Mouse (Mus musculus): ENCODE data around the gene Syngap1.

Syngap1 gene

DNA sequence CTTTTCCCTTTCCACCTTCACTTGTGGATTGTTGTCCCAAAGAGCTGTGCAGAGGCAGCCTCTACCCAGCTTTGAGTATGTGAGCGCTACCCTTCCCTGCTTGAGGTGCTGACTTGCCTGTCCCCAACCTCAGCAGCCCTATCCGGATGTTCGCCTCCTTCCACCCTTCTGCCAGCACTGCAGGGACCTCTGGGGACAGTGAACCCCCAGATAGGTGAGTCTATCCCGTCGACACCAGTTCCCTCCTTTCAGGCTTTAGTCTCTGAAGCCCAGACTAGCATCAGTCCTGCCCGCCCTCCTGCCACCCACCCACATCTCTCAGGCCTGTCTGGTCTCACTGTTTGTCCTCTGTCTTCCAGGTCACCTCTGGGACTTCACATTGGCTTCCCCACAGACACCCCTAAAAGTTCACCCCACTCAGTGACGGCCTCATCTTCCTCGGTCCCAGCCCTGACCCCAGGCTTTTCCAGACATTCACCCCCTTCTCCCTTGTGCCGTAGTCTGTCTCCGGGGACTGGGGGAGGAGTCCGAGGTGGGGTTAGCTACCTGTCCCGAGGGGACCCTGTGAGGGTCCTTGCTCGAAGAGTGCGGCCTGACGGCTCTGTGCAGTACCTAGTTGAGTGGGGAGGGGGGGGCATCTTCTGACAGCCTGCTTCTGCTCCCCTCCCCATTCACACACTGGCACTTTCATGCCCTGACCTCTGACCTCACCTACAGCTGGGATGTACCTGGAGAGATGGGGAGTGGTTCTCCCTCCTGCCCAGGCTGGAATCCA is 3.9 kb upstream of the Syngap1 start:
- DNase-seq: no peak

DNA sequence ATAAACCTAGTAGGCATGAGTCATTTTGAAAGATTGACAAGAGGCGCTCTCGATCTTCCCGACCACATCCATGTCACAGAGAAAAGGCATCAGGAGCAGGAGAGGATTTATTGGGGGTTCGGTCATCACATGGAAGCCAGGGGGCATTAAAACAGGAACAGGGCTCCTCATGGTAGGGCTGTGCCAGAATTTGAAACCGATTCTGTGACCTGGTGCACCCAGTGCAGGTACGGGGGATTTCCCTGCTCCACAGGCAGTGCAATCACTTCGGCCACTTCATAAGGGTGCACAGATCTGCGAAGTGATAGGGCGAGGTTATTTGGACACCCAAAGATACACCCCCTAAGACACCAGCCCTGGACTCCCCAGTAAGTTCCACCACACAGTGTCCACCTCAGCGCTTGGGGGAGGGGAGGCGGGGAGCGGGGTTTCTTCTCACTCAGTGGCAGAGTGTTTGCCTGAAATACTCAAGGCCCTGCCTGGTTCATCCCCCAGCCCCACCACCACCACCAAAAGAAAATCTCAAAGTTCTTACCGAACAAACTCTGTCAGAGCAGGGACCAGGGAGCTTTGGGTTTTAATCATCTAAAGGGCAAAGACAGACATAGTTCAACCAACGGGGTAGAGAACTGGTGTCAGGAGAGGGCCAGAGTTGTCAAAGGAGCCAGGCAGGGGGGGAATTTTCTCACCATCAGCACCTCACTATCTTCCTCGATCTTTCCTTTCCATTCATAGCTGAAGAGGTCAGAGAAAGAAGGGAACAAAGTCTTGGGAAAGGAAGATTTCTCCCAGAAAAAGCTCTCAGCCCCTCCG is 3.0 kb upstream of the Syngap1 start:
- no peak for DNase-seq

DNA sequence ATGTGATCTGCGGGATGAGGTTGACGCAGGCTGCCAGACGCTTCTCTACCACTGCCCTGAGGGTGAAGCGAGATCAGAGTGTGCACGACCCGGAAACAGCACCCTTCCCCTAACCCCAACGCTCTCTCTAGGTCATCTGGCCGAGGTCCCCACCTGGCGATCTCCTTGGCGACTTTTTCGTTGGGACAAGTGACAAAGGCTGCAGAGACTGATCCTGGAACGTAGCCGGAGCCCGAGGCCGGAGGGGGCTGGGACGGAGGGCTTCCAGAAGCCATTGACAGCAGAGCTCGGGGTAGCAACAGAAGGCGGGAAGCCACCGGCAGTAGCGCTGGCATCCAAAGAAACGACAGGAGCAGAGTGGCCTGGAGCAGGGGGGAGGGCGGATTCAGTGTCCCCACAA is 2.3 kb upstream of the Syngap1 start:
- DNase-seq: peak in 1 of 2 experiments; percentile 58

DNA sequence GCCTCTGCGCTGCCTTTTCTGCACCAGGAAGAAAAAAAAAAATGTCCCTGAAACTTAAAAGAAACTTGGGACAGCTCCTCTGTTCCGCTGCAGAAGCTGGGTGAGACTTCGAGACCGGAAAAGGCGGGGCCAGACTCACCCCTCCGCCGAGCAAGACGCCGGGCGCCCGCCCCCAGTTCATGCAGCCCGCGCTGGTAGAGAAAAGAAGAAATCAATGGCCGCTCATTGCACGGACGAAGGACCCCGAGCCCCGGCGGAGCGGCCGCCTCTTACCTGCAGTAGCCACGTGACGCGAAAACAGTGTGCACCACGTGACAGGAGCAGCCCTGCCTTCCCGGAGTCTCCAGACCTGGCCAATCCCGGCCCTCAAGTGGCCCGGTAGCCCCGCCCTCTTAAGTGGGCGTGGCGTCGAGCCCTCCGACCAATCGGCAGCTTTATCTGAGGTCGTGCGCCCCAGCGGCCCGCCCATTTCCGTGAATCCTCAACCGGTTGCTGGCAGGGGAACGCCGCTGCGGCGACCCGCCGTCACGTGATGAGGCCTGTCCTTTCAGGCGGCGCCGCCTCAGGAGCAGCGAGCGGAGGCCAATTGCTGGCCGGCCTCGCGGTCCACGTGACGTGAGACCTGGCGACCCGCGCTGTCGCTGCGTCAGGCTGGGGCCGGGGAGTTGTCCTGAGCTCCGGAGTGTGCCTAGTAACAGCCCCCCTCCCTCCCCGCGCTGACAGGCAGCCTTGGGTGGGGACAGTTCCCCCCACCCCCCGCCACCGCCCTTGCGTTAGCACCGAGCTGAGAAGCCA is 1.7 kb upstream of the Syngap1 start, which contains the start of gene Cuta:
Gene Cuta (minus strand): TSS at position 392 of the 795 bp plus-strand sequence.
- peak; percentile 99 to 100 for DNase-seq

DNA sequence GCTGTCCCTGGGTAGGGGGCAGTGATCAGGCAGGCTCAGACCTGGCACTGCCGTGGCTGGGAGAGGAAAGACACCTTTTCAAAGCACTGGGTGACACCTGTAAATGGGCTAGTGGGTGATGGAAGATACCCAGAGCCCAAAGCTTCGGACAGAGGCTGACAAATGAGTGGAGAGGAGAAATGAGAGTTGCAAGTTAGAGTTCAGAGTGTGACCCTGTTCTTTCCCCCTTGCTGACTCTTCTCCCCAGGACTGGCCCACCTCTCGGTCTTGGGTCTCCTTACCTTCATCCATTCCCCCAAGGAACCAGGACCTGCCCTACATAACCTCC is 1.1 kb upstream of the Syngap1 start:
- no peak for DNase-seq

DNA sequence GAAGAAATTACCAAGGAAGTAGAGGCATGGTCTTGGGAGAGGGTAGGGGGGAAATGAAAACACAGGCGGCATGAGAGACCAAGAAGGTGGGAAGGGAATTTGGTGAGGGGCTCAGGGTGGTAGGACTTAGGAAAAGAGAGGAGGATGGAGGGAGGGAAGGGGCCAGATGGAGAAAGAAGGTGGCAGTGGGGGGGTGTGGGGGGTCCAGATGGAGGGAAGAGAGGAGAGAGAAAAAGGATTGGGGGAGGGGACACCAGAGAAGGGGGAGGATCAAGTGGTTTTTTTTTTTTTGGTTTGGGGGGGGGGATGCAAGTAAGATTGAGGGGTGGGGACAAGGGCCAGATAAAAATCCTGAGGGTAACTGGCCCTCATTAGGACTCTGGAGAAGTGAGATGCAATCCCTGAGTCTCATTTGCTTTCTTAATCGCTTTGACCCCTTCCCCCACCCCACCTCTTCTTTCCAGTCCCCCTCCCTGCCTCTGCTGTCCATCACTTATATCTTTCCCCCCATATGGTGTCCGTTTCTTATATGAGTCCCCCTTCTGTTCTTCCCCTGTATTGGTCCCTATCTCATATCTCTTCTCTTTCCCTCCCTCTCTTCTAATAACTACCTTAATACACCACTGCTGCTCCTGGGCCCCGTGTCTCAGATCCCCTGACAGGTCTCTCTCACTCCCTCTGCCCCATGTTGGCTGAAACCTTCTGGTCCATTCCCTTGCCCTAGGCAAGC is 953 bp downstream of the Syngap1 start:
- no peak for DNase-seq

DNA sequence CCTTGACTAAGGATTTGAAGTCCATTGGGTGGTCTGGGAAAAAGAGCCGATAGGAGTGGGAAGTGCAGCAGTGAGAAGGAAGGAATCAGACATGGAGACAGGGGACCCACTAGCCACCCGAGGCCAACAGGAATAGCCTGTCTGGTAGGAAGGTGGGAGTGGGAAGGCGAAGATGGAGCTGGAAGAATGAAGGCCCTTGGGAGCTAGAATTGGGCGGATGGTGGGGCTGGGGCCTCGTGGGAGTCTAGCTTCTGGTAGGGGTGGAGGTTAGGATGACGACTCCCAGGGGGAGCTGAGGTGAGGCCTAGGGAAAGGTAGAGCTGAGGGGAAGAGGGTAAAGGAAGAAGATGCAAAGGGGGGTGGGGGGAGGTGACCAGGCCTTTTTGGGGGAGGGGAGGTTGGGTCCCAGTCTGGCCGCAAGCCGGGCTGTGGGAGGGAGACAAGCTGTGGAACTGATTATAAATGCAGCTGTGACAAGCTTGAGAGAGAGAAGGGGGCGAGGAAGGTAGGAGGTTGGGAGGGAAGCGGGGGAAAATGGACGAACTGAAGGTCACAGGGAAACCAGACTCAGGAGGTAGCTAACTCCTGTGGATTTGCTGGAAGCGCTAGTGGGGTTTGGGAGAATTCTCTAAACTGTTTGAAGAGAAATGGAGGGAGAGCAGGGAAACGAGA is 4.9 kb downstream of the Syngap1 start:
- no peak for DNase-seq

DNA sequence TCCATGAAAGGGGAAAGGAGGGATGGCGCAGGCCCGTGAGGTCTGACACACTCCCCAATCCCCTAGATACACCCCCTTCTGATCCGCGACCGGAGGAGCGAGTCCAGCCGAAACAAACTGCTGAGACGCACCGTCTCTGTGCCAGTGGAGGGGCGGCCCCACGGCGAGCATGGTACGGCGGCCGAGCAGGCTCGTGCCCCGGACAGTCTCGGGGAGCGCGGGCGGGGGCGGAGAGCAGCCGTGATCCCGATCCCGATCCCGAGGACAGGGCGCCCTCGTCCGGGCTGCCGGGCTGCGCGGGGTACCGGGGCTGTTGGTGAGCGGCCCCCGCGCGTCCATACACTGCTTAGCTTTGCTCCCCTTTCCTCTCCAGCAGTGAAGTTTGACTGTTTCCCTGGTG is 5.5 kb downstream of the Syngap1 start:
- peak; percentile 88 to 93 for DNase-seq

DNA sequence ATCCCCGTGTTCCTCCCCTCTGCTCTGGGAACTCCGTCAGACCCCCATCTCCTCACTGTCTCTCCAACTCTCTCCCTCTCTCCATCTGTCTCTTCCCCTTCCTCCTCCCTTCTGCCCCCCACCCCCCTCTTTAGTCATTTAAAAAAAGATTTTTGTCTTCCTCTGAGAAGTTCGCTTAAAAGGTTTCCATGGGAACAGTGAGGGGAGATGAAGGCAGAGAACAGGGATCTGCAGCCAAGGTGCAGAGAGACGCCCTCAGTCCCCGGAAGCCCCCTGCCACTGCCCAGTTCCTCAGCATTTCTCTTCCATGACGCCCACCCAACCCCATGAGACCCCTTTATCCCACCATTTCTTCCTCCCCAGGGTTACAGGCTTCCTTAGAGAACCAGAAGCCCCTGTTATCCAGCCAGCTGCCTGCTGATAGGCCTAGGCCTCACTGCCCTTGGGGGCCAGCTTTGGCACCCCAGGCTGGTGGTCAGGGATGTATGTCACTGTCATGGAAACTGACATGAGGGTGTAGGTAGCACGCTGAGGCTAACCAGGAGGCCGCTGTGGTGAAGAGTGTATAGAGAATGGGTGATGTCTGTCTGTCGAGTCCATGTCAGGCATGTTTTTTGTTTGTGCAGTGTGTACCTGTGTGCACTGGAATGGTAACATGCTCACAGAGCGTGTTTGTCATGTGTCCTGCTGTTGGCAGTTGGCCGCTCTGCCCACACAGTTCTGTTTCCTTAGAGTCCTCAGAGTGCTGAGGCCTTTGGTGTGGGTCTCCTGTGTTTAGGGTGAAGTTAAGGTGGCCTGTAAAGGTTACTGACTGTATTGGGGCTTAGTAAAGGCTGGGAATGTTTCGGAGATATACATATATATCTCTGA is 6.4 kb downstream of the Syngap1 start:
- DNase-seq: no peak

DNA sequence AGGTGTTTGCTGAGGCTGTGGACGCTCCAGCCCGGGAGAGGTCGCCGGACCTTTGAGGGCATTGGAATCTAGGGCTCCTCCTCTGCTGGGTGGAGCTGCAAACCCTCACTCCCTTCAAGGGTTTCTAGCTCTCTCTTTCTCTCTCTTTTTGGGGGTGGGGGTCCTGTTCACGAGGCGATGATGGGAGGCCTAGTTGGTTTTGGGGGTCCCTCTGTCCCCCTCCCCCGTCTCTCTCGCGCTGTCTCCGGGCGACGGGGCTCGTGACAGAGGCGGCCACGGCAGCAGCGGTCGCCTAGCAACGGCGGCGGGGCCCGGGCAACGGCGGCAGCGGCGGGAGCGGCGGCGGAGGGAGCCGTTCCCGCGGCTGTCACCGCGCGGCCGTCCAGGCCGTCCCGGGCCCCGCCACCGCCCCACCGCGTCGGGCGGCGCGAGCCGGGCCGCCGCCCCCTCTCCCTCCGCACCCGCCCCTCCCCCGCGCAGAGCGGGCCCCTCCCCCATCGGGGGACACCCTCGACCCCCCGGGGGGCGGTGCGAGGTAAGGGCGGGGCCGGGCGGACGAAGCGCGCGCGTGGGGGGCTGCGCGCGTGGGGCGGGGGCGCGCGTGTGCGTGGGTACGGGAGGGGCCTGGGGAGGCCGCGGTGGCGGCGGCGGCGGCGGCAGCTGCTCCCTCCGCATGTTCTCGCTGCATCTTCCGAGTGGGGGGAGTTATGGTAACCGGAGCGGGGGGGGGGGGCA is 7.4 kb downstream of the Syngap1 start:
- DNase-seq: peak; percentile 62 to 77

DNA sequence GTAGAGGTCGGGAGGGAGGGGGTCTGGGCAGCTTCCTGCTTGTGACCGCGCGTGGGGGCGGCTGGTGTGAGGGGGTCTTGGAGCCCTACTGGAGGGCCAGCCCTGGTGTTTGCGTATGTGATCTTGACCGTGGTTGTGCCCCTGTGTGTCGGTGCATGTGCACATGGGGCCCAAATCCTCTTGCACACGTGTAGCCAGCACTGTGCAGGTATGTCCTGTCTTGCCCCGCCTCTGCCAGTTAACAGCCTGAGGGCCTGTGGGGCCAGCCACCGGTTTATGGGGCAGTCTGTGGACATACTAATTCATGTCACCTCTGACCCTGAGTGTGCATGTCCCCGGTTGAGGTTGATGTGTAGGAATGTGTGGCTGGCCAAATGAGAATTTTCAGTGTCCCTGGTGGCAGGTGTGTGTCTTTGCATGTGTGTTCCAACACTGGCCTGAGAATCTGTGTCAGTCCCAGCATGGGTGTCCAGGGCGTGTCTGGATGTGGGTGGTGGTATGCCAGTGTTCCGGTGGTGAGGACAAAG is 8.1 kb downstream of the Syngap1 start:
- peak; percentile 44 to 46 for DNase-seq

DNA sequence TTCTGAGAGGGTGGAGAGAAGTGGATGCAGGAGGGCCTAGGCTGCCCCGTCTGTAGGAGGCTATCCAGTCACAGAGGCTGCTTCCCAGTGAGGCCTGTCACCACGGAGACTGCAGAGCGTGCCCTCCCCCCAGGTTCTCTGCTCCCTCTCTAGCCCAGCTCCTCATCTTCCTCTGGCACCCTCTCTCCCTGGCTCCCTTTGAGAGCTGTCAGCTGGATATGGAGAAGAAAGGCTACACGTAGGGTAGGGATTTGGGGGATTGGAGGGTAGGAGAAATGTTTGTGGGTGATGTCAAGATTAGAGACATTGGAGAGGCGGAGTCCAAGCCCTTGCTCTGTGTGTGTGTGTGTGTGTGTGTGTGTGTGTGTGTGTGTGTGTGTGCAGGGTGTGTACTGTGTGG is 8.8 kb downstream of the Syngap1 start:
- peak in 1 of 2 experiments; percentile 29 for DNase-seq

DNA sequence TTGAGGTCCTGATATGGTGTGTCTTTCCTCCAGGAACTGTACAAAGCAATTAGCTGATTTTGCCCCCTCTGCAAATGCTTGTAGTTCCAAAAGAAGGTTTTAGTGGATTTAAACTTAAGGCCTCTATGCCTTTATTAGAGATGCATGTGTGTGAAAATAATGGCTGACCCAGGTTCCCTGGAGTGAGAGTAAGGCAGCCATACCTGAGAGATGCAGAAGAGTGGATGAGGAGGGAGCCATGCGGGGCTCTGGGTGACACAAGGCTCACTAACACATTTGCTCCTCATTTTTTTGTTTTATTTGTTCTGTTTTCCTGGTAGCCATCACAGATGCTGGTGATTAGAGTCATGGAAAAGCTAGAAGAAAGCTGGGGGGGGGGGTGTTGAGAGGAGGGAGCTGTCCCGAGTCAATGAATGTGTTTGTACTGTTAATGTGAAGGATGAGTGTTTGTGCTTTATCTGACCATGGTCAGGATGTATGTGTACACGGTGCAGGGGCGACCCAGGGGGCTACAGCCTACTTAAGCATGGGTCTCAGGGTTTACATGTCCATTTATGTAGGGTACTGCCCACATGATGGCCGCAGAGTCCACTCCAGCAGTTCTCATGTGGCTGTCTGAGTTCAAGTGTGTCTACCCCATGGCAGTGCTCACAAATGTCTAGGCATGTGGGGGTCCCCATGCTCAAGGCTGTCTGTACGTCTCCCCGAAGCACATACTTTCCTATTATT is 9.7 kb downstream of the Syngap1 start:
- no peak for DNase-seq

DNA sequence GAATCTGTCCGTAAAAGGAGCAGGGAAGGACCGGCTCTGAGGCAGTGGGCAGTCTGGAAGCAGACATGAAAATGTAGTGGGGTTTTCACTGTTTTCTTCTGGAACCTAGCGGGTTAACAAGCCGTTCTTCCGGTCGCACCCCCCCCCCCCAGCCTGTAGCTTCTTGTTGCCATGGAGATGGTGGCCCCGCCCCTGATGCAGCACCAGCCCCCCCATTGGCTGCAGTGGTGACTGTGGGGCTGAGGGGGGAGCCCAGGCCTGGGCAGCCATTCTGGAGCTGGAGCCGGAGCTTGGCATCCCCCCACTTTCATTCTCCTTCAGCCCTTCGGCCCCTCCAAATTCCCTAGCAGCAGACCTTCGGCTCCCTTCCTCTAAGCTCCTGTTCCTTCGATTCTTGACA is 10.4 kb downstream of the Syngap1 start:
- peak in 1 of 2 experiments; percentile 73 for DNase-seq

DNA sequence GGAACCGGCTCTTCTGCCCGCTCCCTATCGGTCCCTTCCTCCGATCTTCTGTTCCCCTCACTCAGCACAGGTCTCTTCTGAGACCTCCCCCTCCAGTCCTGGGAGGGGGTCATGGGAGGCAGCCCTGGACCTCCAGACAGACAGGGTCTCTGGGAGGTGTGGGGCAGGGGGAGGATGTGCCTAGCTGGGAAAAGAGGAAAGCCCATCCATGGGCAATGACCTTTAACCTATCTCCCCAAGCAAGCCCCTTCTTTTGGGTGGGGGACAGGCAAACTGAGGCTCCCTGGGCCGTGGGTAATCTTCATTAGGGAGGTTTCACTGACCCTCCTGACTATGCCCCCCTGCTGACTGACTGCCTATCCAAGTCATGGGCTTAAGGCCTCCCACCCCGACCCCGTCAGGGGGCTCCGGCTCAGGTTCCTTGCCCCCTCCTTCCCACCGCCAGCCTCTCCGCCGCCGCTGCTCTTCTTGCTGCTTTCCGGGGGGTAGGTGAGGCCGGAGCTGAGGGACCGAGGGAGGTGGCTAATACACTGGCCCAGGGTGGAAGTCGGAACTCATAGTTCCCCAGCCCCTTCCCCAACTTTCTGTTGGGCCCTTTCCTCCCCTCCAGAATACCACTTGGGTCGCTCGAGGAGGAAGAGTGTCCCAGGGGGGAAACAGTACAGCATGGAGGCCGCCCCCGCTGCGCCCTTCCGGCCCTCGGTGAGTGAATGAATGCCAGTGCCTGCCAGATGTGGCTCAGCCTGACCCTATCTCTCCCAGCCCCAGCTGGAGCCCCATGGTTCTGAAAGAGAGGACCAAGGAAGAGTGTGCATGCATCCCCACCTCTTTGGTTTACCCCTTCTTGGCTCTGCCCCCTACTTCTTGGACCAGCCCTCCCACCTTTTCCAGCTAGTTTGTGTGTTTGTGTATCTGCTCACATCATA is 11.2 kb downstream of the Syngap1 start:
- DNase-seq: no peak

DNA sequence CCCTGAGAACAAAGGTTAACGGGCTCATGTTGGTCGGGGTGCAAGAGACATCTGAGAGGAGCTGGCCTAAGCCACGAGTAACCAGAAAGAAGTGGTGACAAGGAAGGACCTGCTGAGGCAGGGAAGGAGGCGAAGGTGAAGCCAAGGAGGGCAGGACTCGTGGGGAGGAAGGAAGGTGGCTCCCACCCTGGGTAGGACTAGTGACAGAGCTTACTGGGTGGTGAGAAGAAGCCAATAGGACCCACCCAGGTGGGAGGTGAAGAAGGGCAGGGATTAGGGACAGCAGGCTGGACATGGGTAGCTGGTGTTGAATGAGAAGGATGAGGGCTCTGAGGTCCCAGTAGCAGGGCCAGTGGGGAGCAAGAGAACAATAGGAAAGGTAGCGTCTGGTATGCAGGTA is 12.1 kb downstream of the Syngap1 start:
- DNase-seq: no peak

DNA sequence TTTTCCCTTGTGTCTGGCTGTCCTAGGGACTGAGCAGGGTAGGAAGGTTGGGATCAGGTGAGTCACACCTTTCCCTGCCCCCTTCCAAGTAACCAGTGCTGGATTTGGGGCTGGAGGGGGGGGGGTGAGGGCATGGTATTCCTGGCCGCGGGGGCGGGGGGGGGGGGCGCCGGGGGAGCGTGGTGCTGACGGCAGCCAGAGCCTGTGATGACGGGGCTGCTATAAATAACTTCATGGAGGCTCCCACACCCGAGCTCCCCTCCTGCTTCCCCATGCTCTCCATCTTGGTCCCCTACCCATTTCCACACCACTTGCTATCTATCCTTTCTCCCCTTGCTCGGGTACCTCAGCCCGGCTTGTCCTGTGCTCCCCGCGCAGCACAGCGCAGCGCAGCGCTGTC is 12.7 kb downstream of the Syngap1 start:
- no peak for DNase-seq

DNA sequence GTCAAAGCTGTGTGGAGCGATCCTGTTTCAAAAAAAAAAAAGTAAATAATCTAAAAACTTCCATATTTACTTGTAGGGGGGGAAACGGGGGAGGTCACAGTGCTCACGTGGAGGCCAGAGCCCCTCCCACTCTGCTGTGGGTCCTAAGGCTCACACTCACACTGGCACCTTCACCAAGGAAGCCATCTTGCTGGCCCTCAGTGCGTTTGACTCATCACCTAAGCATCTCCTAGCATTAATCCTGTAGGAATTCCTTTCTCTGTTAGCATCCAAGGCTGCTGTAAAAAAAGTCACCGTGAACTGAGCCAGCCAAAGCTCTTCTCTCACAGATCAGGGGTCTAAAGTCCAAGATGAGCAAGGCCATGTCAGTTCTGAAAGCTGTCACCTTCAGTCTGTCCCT is 15.3 kb downstream of the Syngap1 start:
- peak in 1 of 2 experiments; percentile 1 for DNase-seq
